Mouse (Mus musculus) forebrain, embryonic 10.5 days (tissue): ENCODE results near the gene Atp5j. TPM values are rescaled to one million over a fixed set of nuclear protein-coding genes. Genes with fewer than 3 reads are reported as not detected.

Experiments
- DNase-seq: peaks from one replicate; pipeline ENCODE4 v3.0.0-alpha.2; 2017; ENCODE audit warnings: low spot score; ENCODE audit errors: extremely low spot score
- H3K27ac ChIP-seq: fragments of 300-500 bp; sonication (generic); 2 replicates; pipeline ENCODE4 v1.5.1; 2016; ENCODE audit warnings: mild to moderate bottlenecking
- H3K27me3 ChIP-seq: fragments of 300-500 bp; sonication (generic); 2 replicates; pipeline ENCODE4 v1.6.1; 2016; ENCODE audit warnings: mild to moderate bottlenecking; ENCODE audit not compliant: poor library complexity, severe bottlenecking
- H3K36me3 ChIP-seq: fragments of 300-500 bp; sonication (generic); replicated peaks from 2 replicates; pipeline ENCODE4 v1.6.1; 2016; ENCODE audit warnings: mild to moderate bottlenecking, moderate library complexity
- H3K4me1 ChIP-seq: fragments of 300-500 bp; sonication (generic); 2 replicates; pipeline ENCODE4 v1.6.1; 2016
- H3K4me3 ChIP-seq: fragments of 300-500 bp; sonication (generic); 2 replicates; pipeline ENCODE4 v1.5.1; 2016; ENCODE audit warnings: mild to moderate bottlenecking, moderate library complexity
- H3K9me3 ChIP-seq: fragments of 300-500 bp; sonication (generic); 2 replicates; pipeline ENCODE4 v1.6.1; 2016; ENCODE audit warnings: mild to moderate bottlenecking, moderate library complexity
- WGBS: fragments of 180-500 bp; shearing (Covaris S2); methylation state at CpG from one replicate; pipeline ENCODE4 v1.1.7; 2016; 5-methylcytosine and 5-hydroxymethylcytosine counted together
- polyA plus RNA-seq: library from polyadenylated mRNA; unstranded; fragments of >200 nt; fragmentation: Nextera tagmentation; extraction: Ambion mirVana; gene quantifications from 2 replicates; pipeline ENCODE4 v1.2.1, GENCODE M21; 2016

Atp5j gene
- 813 and 826 TPM in 2 replicates for polyA plus RNA-seq

GRCm38 (mm10) chr16:84835441-84835822, at the start of gene Atp5j:
Atp5j (minus strand) TSS chr16:84835625.
- WGBS, result 0% methylated on average over 57 of the region's 57 CpGs
- H3K27me3 ChIP-seq, result no peaks in the 10 kb centered on the region
- DNase-seq, result peak; percentile 71
- H3K4me3 ChIP-seq, result peak within 1 kb of the TSS; percentile 91
- H3K9me3 ChIP-seq, result no peaks in the 10 kb centered on the region
- H3K36me3 ChIP-seq, result peaks cover 46% of the 10 kb centered on the region
- peak within 1 kb of the TSS; percentile 99 for H3K27ac ChIP-seq
- H3K4me1 ChIP-seq, result peaks cover 29% of the 10 kb centered on the region

- no peaks in the 10 kb centered on the region for H3K9me3 ChIP-seq
- whole genome bisulfite sequencing, result 94% methylated on average over 8 of the region's 8 CpGs
Observed at GRCm38 (mm10) chr16:84884572-84884971, 49.1 kb upstream of the Atp5j start.

GRCm38 (mm10) chr16:84881754-84882321, 46.4 kb upstream of the Atp5j start:
- no peak overlapping the region for H3K4me3 ChIP-seq
- no peaks in the 10 kb centered on the region for H3K27me3 ChIP-seq
- H3K9me3 ChIP-seq, result no peaks in the 10 kb centered on the region
- no peaks in the 10 kb centered on the region for H3K36me3 ChIP-seq
- H3K27ac ChIP-seq, result no peak overlapping the region
- no peak for DNase-seq
- 87% methylated on average over 8 of the region's 8 CpGs for WGBS
- H3K4me1 ChIP-seq, result no peaks in the 10 kb centered on the region

More at GRCm38 (mm10) chr16:84884572-84884971, 49.1 kb upstream of the Atp5j start:
- H3K4me3 ChIP-seq, result no peak overlapping the region
- DNase-seq, result no peak
- no peaks in the 10 kb centered on the region for H3K4me1 ChIP-seq
- H3K36me3 ChIP-seq, result no peaks in the 10 kb centered on the region
- no peaks in the 10 kb centered on the region for H3K27me3 ChIP-seq
- no peak overlapping the region for H3K27ac ChIP-seq

GRCm38 (mm10) chr16:84881168-84881567, 45.7 kb upstream of the Atp5j start:
- H3K36me3 ChIP-seq, result no peaks in the 10 kb centered on the region
- H3K27ac ChIP-seq, result no peak overlapping the region
- 91% methylated on average over 9 of the region's 9 CpGs for WGBS
- no peaks in the 10 kb centered on the region for H3K27me3 ChIP-seq
- H3K4me3 ChIP-seq, result no peak overlapping the region
- H3K4me1 ChIP-seq, result no peaks in the 10 kb centered on the region
- no peak for DNase-seq
- no peaks in the 10 kb centered on the region for H3K9me3 ChIP-seq

- peak; percentile 68 for DNase-seq
- Histone ChIP-seq H3K36me3 (no peaks in the 10 kb centered on the region), H3K27me3 (no peaks in the 10 kb centered on the region), H3K9me3 (no peaks in the 10 kb centered on the region), H3K4me1 (no peaks in the 10 kb centered on the region), H3K4me3 (no peak overlapping the region), H3K27ac (no peak overlapping the region)
- 33% methylated on average over 5 of the region's 5 CpGs for WGBS
Observed at GRCm38 (mm10) chr16:84879146-84879545, 43.7 kb upstream of the Atp5j start.

GRCm38 (mm10) chr16:84876082-84876481, 40.7 kb upstream of the Atp5j start:
- no peak overlapping the region for H3K27ac ChIP-seq
- 87% methylated on average over 8 of the region's 8 CpGs for WGBS
- no peaks in the 10 kb centered on the region for H3K4me1 ChIP-seq
- H3K9me3 ChIP-seq, result no peaks in the 10 kb centered on the region
- DNase-seq, result no peak
- H3K36me3 ChIP-seq, result no peaks in the 10 kb centered on the region
- H3K27me3 ChIP-seq, result no peaks in the 10 kb centered on the region
- H3K4me3 ChIP-seq, result no peak overlapping the region

- H3K4me1 ChIP-seq, result no peaks in the 10 kb centered on the region
- no peak overlapping the region for H3K27ac ChIP-seq
- no peak overlapping the region for H3K4me3 ChIP-seq
- WGBS, result 93% methylated on average over 7 of the region's 7 CpGs
- no peaks in the 10 kb centered on the region for H3K36me3 ChIP-seq
- no peak for DNase-seq
- H3K9me3 ChIP-seq, result no peaks in the 10 kb centered on the region
- no peaks in the 10 kb centered on the region for H3K27me3 ChIP-seq
Observed at GRCm38 (mm10) chr16:84875718-84876035, 40.3 kb upstream of the Atp5j start.

- WGBS, result 89% methylated on average over 24 of the region's 24 CpGs
- Histone ChIP-seq H3K27me3 (no peaks in the 10 kb centered on the region), H3K4me1 (no peaks in the 10 kb centered on the region), H3K27ac (no peak overlapping the region), H3K36me3 (no peaks in the 10 kb centered on the region), H3K9me3 (no peaks in the 10 kb centered on the region), H3K4me3 (no peak overlapping the region)
- DNase-seq, result no peak
Observed at GRCm38 (mm10) chr16:84875012-84875717, 39.7 kb upstream of the Atp5j start.

GRCm38 (mm10) chr16:84873805-84874204, 38.4 kb upstream of the Atp5j start:
- Histone ChIP-seq H3K27me3 (no peaks in the 10 kb centered on the region), H3K36me3 (no peaks in the 10 kb centered on the region), H3K4me1 (no peaks in the 10 kb centered on the region), H3K27ac (no peak overlapping the region), H3K9me3 (no peaks in the 10 kb centered on the region), H3K4me3 (no peak overlapping the region)
- WGBS, result 84% methylated on average over 8 of the region's 8 CpGs
- no peak for DNase-seq

GRCm38 (mm10) chr16:84864656-84865055, 29.2 kb upstream of the Atp5j start:
- DNase-seq, result no peak
- H3K27ac ChIP-seq, result no peak overlapping the region
- 93% methylated on average over 8 of the region's 8 CpGs for WGBS
- no peaks in the 10 kb centered on the region for H3K9me3 ChIP-seq
- no peaks in the 10 kb centered on the region for H3K4me1 ChIP-seq
- H3K27me3 ChIP-seq, result no peaks in the 10 kb centered on the region
- peaks cover 50% of the 10 kb centered on the region for H3K36me3 ChIP-seq
- no peak overlapping the region for H3K4me3 ChIP-seq

- DNase-seq, result no peak
- 95% methylated on average over 6 of the region's 6 CpGs for WGBS
- H3K9me3 ChIP-seq, result no peaks in the 10 kb centered on the region
- peaks cover 97% of the 10 kb centered on the region for H3K36me3 ChIP-seq
- no peaks in the 10 kb centered on the region for H3K27me3 ChIP-seq
- no peak overlapping the region for H3K4me3 ChIP-seq
- H3K27ac ChIP-seq, result no peak overlapping the region
- no peaks in the 10 kb centered on the region for H3K4me1 ChIP-seq
Observed at GRCm38 (mm10) chr16:84853492-84853891, 18.1 kb upstream of the Atp5j start.

GRCm38 (mm10) chr16:84838576-84838975, 3.2 kb upstream of the Atp5j start:
- H3K36me3 ChIP-seq, result peaks cover 51% of the 10 kb centered on the region
- peaks cover 24% of the 10 kb centered on the region for H3K4me1 ChIP-seq
- H3K4me3 ChIP-seq, result no peak overlapping the region
- DNase-seq, result no peak
- no peaks in the 10 kb centered on the region for H3K9me3 ChIP-seq
- H3K27ac ChIP-seq, result no peak overlapping the region
- no peaks in the 10 kb centered on the region for H3K27me3 ChIP-seq
- WGBS, result 83% methylated on average over 2 of the region's 2 CpGs

GRCm38 (mm10) chr16:84835823-84836743, 658 bp upstream of the Atp5j start:
- Histone ChIP-seq H3K36me3 (peaks cover 46% of the 10 kb centered on the region), H3K9me3 (no peaks in the 10 kb centered on the region), H3K27me3 (no peaks in the 10 kb centered on the region), H3K4me1 (peaks cover 29% of the 10 kb centered on the region), H3K27ac (peak overlapping the region; percentile 99), H3K4me3 (peak overlapping the region; percentile 91)
- 10% methylated on average over 29 of the region's 29 CpGs for WGBS
- DNase-seq, result peak; percentile 55
